Mouse (Mus musculus) neural tube, embryonic 11.5 days (tissue): ENCODE data around the gene Supt16. TPM values are rescaled to one million over a fixed set of nuclear protein-coding genes. Genes with fewer than 3 reads are reported as not detected.
A peak's percentile ranks its signal among the peaks of the same experiment; 100 is the strongest.

Experiments
- ATAC-seq: fragments of 200-750 bp; cut with Nextera tagmentation; 2 replicates; pipeline ENCODE4 v1.8.0; 2017; ENCODE audit warnings: moderate number of reproducible peaks, mild to moderate bottlenecking, moderate TSS enrichment, moderate library complexity; ENCODE audit not compliant: insufficient read depth, low FRiP score, low TSS enrichment
- DNase-seq: peaks from one replicate; pipeline ENCODE4 v3.0.0-alpha.2; 2015; ENCODE audit warnings: low spot score
- H3K27ac ChIP-seq: fragments of 300-500 bp; sonication (generic); 2 replicates; pipeline ENCODE4 v1.5.1; 2014; ENCODE audit warnings: low read depth, mild to moderate bottlenecking, low read length
- H3K27me3 ChIP-seq: fragments of 300-500 bp; sonication (generic); 2 replicates; pipeline ENCODE4 v1.6.1; 2014; ENCODE audit warnings: mild to moderate bottlenecking, low read length, mixed read lengths; ENCODE audit not compliant: control insufficient read depth, insufficient read depth
- H3K36me3 ChIP-seq: fragments of 300-500 bp; sonication (generic); 2 replicates; pipeline ENCODE4 v1.6.1; 2014; ENCODE audit warnings: mild to moderate bottlenecking, low read length, moderate library complexity, mixed read lengths; ENCODE audit not compliant: control insufficient read depth, insufficient read depth
- H3K4me1 ChIP-seq: fragments of 300-500 bp; sonication (generic); 2 replicates; pipeline ENCODE4 v1.6.1; 2014; ENCODE audit warnings: low read length, mixed read lengths; ENCODE audit not compliant: control insufficient read depth, insufficient read depth
- H3K4me2 ChIP-seq: fragments of 300-500 bp; sonication (generic); 2 replicates; pipeline ENCODE4 v1.6.1; 2014; ENCODE audit warnings: low read depth, mild to moderate bottlenecking, moderate library complexity
- H3K4me3 ChIP-seq: fragments of 300-500 bp; sonication (generic); 2 replicates; pipeline ENCODE4 v1.5.1; 2014; ENCODE audit warnings: low read depth, low read length
- H3K9ac ChIP-seq: fragments of 300-500 bp; sonication (generic); 2 replicates; pipeline ENCODE4 v1.6.1; 2014; ENCODE audit warnings: mild to moderate bottlenecking, low read length
- H3K9me3 ChIP-seq: fragments of 300-500 bp; sonication (generic); 2 replicates; pipeline ENCODE4 v1.6.1; 2016; ENCODE audit warnings: low read length; ENCODE audit not compliant: control insufficient read depth
- WGBS: fragments of 180-500 bp; shearing (Covaris S2); extraction: QIAGEN DNeasy Blood & Tissue Kit; methylation state at CpG from one replicate; pipeline ENCODE4 v1.1.7; 2014; 5-methylcytosine and 5-hydroxymethylcytosine counted together
- polyA plus RNA-seq: library from polyadenylated mRNA; unstranded; fragments of >200 nt; fragmentation: Nextera tagmentation; extraction: Ambion mirVana; gene quantifications from 2 replicates; pipeline ENCODE4 v1.2.1, GENCODE M21; 2014

Gene Supt16
- polyA plus RNA-seq, 1 experiment from 2014 or later: 69.9 TPM

DNA sequence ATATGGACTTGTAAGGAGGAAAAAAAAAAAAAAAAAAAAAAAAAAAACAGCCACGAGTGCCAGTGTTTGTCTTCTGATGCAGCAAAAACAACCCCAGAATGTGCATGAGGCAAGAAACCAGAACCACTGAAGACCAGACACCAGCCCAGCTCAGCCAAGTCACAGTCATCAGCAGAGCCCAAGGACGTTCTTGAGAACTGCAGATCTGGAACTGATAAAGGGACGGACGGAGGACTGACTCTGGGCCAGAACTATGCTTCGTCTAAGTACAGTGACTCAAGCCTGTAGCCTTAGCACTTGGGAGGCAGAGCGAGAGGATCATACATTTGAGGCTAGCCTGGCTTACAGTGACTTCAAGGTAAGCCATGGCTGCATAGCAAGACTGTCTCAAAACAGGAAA is 36.3 kb downstream of the Supt16 start:
- DNase-seq: no peak
- Histone ChIP-seq H3K4me2 (no peak overlapping the region), H3K4me3 (no peak overlapping the region), H3K27me3 (no peaks in the 10 kb centered on the region), H3K27ac (no peak overlapping the region), H3K9me3 (no peaks in the 10 kb centered on the region), H3K9ac (no peak overlapping the region), H3K4me1 (no peaks in the 10 kb centered on the region), H3K36me3 (peaks cover 27% of the 10 kb centered on the region)
- no peak for ATAC-seq
- 84% methylated on average over 6 of the region's 6 CpGs for WGBS

DNA sequence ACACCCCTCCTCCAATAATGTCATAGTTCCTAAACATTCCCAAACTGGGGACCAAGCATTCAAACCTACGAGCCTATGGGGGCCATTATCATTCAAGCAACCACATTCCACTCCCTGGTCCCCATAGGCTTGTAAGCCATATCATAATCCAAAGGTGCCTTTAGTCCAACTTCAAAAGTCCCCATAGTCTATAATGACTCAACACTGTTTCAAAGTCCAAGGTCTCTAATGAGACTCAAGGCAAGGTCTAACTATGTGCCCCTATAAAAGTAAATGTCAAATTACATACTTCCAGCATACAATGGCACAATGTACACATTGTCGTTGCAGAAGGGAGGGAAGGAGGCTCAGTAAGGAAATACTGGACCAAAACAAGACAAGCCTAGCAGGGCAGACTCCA is 42.2 kb downstream of the Supt16 start:
- Histone ChIP-seq H3K4me2 (no peak overlapping the region), H3K27ac (no peak overlapping the region), H3K9ac (no peak overlapping the region), H3K36me3 (peaks cover 11% of the 10 kb centered on the region), H3K27me3 (no peaks in the 10 kb centered on the region), H3K4me3 (no peak overlapping the region), H3K9me3 (no peaks in the 10 kb centered on the region), H3K4me1 (no peaks in the 10 kb centered on the region)
- ATAC-seq (no peak), DNase-seq (no peak)
- 98% methylated on average over 2 of the region's 2 CpGs for WGBS

DNA sequence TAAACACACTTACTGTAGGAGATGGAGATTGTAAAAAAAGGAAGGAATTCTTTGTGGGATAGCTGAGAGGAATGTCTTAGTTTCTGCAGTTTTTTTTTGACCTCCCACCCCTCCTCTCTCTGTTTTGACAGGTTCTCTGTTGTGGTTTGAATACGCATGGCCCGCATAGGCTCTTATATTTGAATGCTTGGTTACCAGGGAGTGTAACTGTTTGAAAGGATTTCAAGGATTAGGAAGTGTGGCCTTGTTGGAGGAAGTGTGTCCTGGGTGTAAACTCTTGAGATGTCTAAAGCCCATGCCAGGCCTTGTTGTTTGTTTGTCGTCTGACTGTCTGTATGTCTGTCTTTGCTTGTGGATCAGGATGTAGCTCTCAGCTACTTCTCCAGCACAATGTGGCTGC is 44.6 kb downstream of the Supt16 start:
- H3K4me2 ChIP-seq: no peak overlapping the region
- H3K4me1 ChIP-seq: no peaks in the 10 kb centered on the region
- H3K36me3 ChIP-seq: no peaks in the 10 kb centered on the region
- H3K9ac ChIP-seq: no peak overlapping the region
- H3K27me3 ChIP-seq: no peaks in the 10 kb centered on the region
- H3K9me3 ChIP-seq: no peaks in the 10 kb centered on the region
- no peak overlapping the region for H3K4me3 ChIP-seq
- no peak for DNase-seq
- WGBS: 59% methylated on average over 3 of the region's 3 CpGs
- no peak overlapping the region for H3K27ac ChIP-seq
- ATAC-seq: no peak

- Histone ChIP-seq H3K4me2 (no peak overlapping the region), H3K4me3 (no peak overlapping the region)
- no peak for DNase-seq
These were observed 45.0 kb downstream of the Supt16 start for GRCm38 (mm10) chr14:52152179-52152578.

GRCm38 (mm10) chr14:52149888-52150287 is 47.3 kb downstream of the Supt16 start:
- no peak overlapping the region for H3K4me3 ChIP-seq
- DNase-seq (no peak), ATAC-seq (no peak)
- H3K27ac ChIP-seq: no peak overlapping the region
- 66% methylated on average over 4 of the region's 4 CpGs for WGBS
- H3K36me3 ChIP-seq: no peaks in the 10 kb centered on the region
- no peaks in the 10 kb centered on the region for H3K4me1 ChIP-seq
- H3K9ac ChIP-seq: no peak overlapping the region
- no peaks in the 10 kb centered on the region for H3K27me3 ChIP-seq
- no peak overlapping the region for H3K4me2 ChIP-seq
- H3K9me3 ChIP-seq: no peaks in the 10 kb centered on the region

More at GRCm38 (mm10) chr14:52152179-52152578, 45.0 kb downstream of the Supt16 start:
- ATAC-seq: 0 out of 2 replicates have a peak, but pooled peaks have one; percentile 41
- WGBS: 43% methylated on average over 7 of the region's 7 CpGs
- no peaks in the 10 kb centered on the region for H3K9me3 ChIP-seq
- no peaks in the 10 kb centered on the region for H3K36me3 ChIP-seq
- no peak overlapping the region for H3K27ac ChIP-seq
- no peak overlapping the region for H3K9ac ChIP-seq
- H3K4me1 ChIP-seq: no peaks in the 10 kb centered on the region
- H3K27me3 ChIP-seq: no peaks in the 10 kb centered on the region

DNA sequence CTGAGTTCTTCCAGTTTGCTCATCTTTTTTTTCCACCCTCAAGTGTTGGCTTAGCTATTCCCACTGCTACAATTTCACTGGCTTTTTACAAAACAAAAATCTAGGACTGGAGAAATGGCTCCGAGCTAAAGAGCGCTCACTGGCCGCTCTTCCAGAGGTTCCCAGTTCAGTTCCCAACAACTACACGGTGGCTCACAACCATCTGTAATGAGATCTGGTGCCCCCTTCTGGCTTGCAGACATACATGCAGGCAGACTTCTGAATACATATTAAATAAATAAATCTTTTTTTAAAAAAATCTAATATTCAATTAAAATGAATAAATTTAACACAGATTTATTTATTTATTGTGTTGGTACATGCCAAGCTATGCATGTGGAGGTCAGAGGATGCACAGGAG is 50.7 kb downstream of the Supt16 start:
- no peak overlapping the region for H3K9ac ChIP-seq
- H3K4me2 ChIP-seq: no peak overlapping the region
- H3K4me1 ChIP-seq: no peaks in the 10 kb centered on the region
- DNase-seq (no peak), ATAC-seq (no peak)
- no peaks in the 10 kb centered on the region for H3K9me3 ChIP-seq
- 59% methylated on average over 4 of the region's 4 CpGs for WGBS
- H3K4me3 ChIP-seq: no peak overlapping the region
- H3K36me3 ChIP-seq: no peaks in the 10 kb centered on the region
- H3K27ac ChIP-seq: no peak overlapping the region
- no peaks in the 10 kb centered on the region for H3K27me3 ChIP-seq

DNA sequence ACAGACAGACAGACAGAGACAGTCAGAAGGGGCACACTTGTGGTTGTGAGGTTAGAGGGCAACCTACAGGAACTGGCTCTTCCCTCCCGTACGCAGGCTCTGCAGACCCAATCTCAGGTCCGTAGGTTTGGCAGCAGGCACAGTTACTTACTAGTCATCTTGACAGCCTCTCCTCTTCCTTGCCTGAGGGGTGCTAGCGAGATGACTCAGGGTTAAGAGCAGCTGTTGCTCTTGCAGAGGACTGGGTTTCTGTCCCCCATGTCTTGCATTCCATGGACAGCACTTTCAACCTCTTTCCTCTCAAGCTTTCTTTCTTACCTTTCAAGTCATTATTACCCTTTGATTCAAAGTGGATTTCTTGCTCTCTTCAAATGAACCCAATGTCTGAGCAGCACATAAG is 53.1 kb downstream of the Supt16 start:
- WGBS: 84% methylated on average over 4 of the region's 4 CpGs

DNA sequence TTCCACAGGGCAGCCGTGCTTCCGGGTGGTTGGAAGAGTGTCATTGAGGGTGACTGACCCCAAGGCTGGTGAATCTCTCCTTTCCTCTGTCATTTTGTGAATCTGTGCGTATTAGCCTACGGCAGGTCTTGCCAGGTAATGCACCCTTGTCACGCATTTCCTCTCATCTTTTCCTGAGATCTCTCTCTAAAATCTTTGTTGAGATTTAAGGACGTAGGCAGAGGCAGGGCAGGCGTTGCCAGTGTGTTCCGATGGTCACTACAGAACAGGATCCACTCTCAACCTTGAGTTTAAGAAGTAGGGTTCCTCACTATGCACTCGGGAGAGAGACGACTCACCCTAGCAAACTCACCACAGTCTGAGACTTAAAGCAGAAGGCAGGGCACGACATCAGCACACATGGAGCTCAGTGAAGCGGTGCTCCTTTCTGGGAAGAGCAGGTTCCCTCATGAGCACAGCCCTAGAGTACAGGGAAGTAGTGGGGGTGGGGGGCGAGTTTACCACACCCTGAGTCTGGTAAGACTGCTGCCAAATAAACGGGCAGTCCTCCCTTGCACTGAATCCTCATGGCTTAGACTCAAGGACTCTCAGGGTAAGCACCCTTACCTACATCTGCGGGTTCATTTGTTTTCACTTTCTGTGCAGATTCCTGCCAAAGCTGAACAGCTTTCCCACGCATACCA is 55.6 kb downstream of the Supt16 start:
- H3K9ac ChIP-seq: no peak overlapping the region
- no peaks in the 10 kb centered on the region for H3K4me1 ChIP-seq
- H3K4me3 ChIP-seq: no peak overlapping the region
- no peaks in the 10 kb centered on the region for H3K9me3 ChIP-seq
- H3K36me3 ChIP-seq: no peaks in the 10 kb centered on the region
- no peaks in the 10 kb centered on the region for H3K27me3 ChIP-seq
- DNase-seq (no peak), ATAC-seq (no peak)
- H3K4me2 ChIP-seq: no peak overlapping the region
- H3K27ac ChIP-seq: no peak overlapping the region
- 71% methylated on average over 16 of the region's 16 CpGs for WGBS

More for the DNA sequence above, 53.1 kb downstream of the Supt16 start:
- Histone ChIP-seq H3K36me3 (no peaks in the 10 kb centered on the region), H3K27ac (no peak overlapping the region), H3K4me3 (no peak overlapping the region), H3K27me3 (no peaks in the 10 kb centered on the region), H3K9ac (no peak overlapping the region), H3K4me2 (no peak overlapping the region), H3K4me1 (no peaks in the 10 kb centered on the region), H3K9me3 (no peaks in the 10 kb centered on the region)
- ATAC-seq: no peak
- DNase-seq: no peak

- H3K4me1 ChIP-seq: no peaks in the 10 kb centered on the region
- ATAC-seq: no peak
- H3K9ac ChIP-seq: no peak overlapping the region
- DNase-seq: no peak
- H3K4me3 ChIP-seq: no peak overlapping the region
- H3K27ac ChIP-seq: no peak overlapping the region
- WGBS: 56% methylated on average over 19 of the region's 19 CpGs
- H3K27me3 ChIP-seq: no peaks in the 10 kb centered on the region
- H3K9me3 ChIP-seq: no peaks in the 10 kb centered on the region
- no peaks in the 10 kb centered on the region for H3K36me3 ChIP-seq
- H3K4me2 ChIP-seq: no peak overlapping the region
These were observed 56.4 kb downstream of the Supt16 start for GRCm38 (mm10) chr14:52140577-52141444.
